Mouse (Mus musculus) splenic B cell, adult 2 months (primary cell): Measurements from ENCODE around the gene Ccnd3.

ENCODE experiments used
- DNase-seq: peaks from one replicate; pipeline ENCODE4 v3.0.0-alpha.2; 2011; ENCODE audit warnings: low read depth, low spot score
- H3K27me3 ChIP-seq: 2 replicates; pipeline ENCODE4 v1.6.1; 2012; ENCODE audit warnings: mild to moderate bottlenecking, low read length, moderate library complexity, mixed read lengths; ENCODE audit not compliant: control insufficient read depth, poor library complexity, insufficient read depth, severe bottlenecking
- H3K36me3 ChIP-seq: 2 replicates; pipeline ENCODE4 v1.6.1; 2012; ENCODE audit warnings: mild to moderate bottlenecking, low read length, moderate library complexity, mixed read lengths; ENCODE audit not compliant: control insufficient read depth, poor library complexity, insufficient read depth, severe bottlenecking

Gene Ccnd3

DNA sequence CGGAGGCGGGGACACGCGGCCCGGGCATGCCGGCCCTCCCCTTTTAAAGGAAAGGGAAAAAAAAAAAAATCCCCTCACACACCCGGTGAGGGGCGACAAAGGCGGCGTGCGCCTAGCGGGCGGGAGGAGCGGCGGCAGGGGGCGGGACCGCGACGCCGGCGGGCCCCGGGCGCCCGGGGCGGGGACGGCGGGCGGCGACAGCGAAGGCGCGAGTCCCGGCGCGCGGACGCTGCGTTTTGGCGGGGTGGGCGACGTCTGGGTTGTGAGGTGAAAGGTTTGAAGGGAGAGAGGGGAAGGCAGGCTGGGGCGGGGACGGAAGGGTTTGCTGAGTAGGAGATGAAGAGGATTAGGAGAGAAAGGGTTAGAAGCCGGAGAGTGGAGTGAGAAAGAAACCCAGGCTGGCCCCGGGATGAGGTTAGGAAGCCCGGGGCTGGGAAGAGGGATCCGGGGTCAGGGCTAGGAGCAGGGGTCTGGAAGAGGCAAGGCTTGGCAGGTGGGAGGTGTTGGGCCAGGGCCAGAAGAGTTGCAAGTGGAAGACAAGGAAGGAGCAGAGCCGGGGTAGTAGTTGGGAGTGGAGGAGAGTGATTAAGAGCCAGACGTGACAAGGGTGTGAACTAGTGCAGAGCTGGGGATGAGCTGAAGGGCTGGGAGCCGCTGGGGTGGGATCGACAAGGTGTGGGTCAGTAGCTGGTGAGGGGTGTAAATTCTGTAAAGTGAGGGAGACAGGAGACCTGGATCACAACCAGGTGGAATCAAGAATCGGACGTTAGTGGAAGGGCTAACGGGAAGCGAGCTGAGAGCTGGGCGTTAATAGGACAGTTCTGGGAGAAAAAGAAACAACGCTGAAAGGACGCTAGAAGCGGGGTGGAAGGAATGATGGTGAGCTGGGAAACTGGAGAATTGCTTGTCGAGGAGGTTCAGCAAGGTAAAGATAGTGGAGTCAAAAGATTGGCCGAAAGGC is 125.1 kb downstream of the Ccnd3 start:
- H3K36me3 ChIP-seq, result no peaks in the 10 kb centered on the region
- DNase-seq, result peak; percentile 23
- H3K27me3 ChIP-seq, result no peaks in the 10 kb centered on the region

DNA sequence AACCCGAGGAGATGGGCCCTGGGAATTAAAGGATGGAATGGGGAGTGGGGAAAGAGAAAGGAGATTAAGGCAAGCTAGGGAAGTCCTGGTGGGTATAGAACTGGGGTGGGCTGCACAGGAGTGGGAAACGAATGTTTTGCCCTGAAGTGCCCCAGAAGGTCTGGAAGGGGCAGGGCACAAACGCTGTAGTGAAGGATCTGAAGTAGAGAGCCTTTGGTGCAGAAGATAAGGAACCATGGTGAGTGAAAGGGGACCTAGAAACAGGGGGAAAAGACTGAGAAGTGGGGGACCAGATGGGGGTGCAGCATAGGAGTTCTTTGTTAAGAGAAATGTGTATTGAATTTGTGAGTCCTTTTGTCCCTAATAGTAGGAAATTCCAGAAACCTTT is 125.8 kb downstream of the Ccnd3 start, which contains the start of gene Usp49:
TSS of gene Usp49 (plus strand) at position 13 of the 388 bp plus-strand sequence.
- no peak for DNase-seq
- Histone ChIP-seq H3K36me3 (no peaks in the 10 kb centered on the region), H3K27me3 (no peaks in the 10 kb centered on the region)

DNA sequence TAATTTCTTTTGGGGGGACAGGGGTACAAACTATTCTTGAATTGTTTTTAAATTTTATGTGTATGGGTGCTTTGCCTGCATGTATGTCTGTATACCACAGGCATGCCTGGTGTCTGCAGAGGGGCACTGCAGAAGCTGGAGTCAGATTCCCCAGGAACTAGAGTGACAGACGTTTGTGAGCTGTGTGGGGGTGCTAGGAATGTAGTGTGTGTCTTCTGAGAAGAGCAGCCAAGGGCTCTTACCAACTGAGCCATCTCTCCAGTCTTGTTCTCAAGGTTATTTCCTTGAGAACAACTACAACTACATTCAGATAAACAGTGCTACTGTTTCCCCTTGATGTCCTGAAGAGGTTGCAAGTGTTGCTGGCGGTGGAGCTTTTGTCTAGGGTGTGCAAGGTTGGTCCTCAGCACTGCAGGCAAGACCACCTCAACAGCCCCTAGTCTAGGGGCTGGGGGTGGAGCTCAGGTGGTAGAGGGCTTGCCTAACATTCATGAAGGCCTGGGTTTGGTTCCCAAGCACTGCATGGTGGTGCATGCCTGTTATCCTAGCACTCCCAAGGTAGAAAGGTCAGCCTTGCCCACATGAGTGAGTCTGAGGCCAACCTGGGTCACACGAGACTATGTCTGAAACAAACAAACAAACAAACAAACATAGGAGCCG is 127.5 kb downstream of the Ccnd3 start:
- DNase-seq, result no peak
- H3K27me3 ChIP-seq, result no peaks in the 10 kb centered on the region
- H3K36me3 ChIP-seq, result 0 out of 2 replicates have a peak, but pooled peaks cover 1% of the 10 kb centered on the region

DNA sequence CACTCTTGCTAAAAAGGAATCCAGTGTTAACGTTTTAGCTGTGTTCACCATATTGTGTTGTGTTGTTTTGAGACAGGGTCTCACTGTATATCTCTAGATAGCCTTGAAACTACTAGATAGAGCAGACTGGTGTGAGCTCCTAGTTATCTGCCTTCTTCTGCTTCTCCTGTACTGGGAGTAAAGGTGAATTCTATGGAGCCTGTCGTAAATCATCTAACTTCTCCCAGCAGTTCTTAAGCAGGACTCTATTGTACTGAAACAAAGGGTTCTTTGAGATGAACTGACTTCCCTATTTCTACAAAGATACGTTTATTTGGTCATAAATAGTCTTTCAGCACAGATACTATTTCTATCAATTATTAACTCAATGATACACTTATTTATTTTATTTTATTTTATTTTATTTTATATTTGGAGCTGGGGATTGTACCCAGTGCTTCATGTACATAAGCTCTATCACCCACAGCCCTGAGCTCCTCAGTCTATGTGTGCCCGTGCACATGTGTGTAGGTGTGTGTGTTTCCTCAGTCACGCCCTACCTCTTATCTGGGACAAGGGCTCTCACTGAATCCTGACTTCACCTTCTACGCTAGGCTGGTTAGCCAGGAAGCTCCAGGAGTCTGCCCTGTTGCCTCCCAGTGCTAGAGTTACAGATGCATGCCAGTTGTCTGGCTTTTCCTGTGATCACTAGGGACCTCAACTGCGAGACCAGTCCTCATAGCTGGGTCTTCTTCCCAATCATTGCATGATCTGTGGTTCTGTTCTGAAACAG is 129.3 kb downstream of the Ccnd3 start:
- Histone ChIP-seq H3K36me3 (0 out of 2 replicates have a peak, but pooled peaks cover 1% of the 10 kb centered on the region), H3K27me3 (no peaks in the 10 kb centered on the region)
- DNase-seq, result no peak

DNA sequence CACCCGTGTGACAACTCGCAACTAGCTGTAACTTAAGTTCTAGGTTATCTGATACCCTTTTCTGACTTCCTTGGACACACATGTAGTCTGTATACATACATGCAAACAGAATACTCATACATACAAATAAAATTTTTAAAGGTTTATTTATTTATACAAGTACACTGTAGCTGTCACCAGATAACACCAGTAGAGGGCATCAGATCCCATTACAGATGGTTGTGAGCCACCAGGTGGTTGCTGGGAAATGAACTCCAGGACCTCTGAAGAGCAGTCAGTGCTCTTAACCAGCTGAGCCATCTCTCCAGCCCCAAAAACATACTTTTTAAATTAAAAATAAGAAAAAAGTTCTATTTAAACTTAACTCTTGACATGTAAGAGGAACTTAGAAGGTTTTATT is 138.1 kb downstream of the Ccnd3 start:
- H3K36me3 ChIP-seq, result no peaks in the 10 kb centered on the region
- H3K27me3 ChIP-seq, result no peaks in the 10 kb centered on the region
- DNase-seq, result peak; percentile 20

DNA sequence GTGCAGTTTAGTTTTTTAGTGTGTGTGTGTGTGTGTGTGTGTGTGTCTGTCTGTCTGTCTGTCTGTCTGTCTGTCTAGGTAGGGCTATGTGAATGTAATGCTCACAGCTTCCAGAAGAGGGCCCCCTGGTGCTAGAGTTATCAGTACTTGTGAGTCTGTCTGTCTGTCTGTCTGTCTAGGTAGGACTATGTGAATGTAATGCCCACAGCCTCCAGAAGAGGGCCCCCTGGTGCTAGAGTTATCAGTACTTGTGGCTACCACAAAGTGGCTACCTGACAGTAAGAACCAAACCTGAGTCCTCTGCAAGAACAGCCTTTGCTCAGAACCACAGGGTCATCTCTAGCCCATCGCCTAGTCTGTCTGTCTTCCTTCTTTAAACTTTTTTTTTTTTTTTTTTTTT is 141.8 kb downstream of the Ccnd3 start:
- no peaks in the 10 kb centered on the region for H3K36me3 ChIP-seq
- peak; percentile 82 for DNase-seq
- H3K27me3 ChIP-seq, result no peaks in the 10 kb centered on the region

DNA sequence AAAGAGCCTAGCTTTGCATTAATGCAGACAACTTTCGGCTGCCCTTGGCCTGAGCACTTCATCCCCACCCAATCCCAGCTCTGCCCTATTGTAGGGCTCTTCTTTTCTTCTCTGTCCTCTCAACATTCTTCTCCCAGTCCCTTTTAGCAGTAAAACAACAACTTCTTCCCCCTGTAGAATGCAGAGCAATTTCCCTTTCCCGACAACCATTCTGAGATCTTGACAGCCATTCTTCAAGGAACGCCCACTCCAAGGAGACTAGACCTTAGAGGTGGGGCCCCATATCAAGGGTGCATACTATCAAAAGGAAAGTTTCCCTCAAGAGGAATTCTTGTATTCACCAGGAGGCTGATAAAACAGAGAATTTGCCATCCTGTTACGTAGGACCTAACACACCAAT is 144.1 kb downstream of the Ccnd3 start:
- Histone ChIP-seq H3K36me3 (no peaks in the 10 kb centered on the region), H3K27me3 (no peaks in the 10 kb centered on the region)
- DNase-seq, result no peak
